Mouse (Mus musculus): ENCODE results near the gene Sfxn5. TPM values are rescaled to one million over a fixed set of nuclear protein-coding genes. Genes with fewer than 3 reads are reported as not detected.

Sfxn5 gene
- total and polyA plus RNA-seq, 3 experiments: 1.8 to 3.0 TPM; not detected in 1

DNA sequence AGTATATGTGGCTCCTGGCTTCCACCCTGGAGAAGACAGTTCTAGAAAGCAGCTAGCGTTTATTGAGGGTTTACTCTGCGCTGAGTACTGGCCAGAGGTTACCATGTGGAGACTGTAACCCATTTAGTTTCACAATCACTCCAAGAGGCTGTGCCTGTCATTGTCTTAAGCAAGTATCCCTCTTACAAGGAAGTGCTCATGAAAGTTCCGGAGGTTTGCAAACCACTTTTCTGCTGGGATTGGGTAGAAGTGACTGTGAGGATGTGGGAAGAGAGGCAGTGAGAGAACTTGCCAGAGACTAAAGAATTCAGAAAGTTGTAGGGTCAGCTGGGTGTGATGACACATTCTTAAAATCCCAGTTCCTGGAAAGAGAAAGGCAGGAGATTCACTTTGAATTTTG is 149.3 kb downstream of the Sfxn5 start:
- no peak for DNase-seq (ENCODE audit: low read depth, low spot score)
- no peak overlapping the region for H3K27ac ChIP-seq (ENCODE audit: control insufficient read depth, low read depth, low read length)
- H3K9ac ChIP-seq (ENCODE audit: control insufficient read depth, low read depth, low read length, poor library complexity, severe bottlenecking): no peak overlapping the region
- TF ChIP-seq NRF1 (IDR thresholded peaks at IDR 0.05; ENCODE audit: insufficient read depth, low read depth, low read length, poor library complexity, severe bottlenecking): no peak
- no peak for TF ChIP-seq MAFK (IDR thresholded peaks at IDR 0.05; ENCODE audit: borderline replicate concordance, low read depth, low read length)
- TF ChIP-seq ZC3H11A (IDR thresholded peaks at IDR 0.05; ENCODE audit: low read depth, low read length): no peak
- no peak for TF ChIP-seq TBP (IDR thresholded peaks at IDR 0.05; ENCODE audit: low read depth, low read length)
- no peak for TF ChIP-seq SIN3A (IDR thresholded peaks at IDR 0.05; ENCODE audit: low read length)
- no peak for TF ChIP-seq KAT2A (conservative IDR thresholded peaks at IDR 0.05; ENCODE audit: low read depth, low read length)
- TF ChIP-seq CHD2 (IDR thresholded peaks at IDR 0.05; ENCODE audit: low read length): no peak
- TF ChIP-seq GABPA (IDR thresholded peaks at IDR 0.05; ENCODE audit: low read depth, low read length): no peak
- no peak for TF ChIP-seq MAZ (IDR thresholded peaks at IDR 0.05; ENCODE audit: low read depth, low read length)
- TF ChIP-seq CHD1 (IDR thresholded peaks at IDR 0.05; ENCODE audit: low read depth, low read length): no peak
- TF ChIP-seq JUND (IDR thresholded peaks at IDR 0.05; ENCODE audit: low read depth, low read length): no peak
- no peak for TF ChIP-seq GATA1 (IDR thresholded peaks at IDR 0.05; ENCODE audit: low read depth, low read length)
- TF ChIP-seq TAL1 (IDR thresholded peaks at IDR 0.05; ENCODE audit: low read length): no peak
- peaks cover 0 to 4% of the 10 kb centered on the region in 2 experiments; a peak in 3 of 4 replicates for H3K27me3 ChIP-seq (ENCODE audit: control insufficient read depth in 1 of 2, insufficient read depth in 2 of 2, low read length in 2 of 2)
- H3K4me1 ChIP-seq (ENCODE audit: control insufficient read depth in 1 of 2, insufficient read depth in 2 of 2, low read length in 2 of 2): no peaks in the 10 kb centered on the region
- no peaks in the 10 kb centered on the region for H3K79me2 ChIP-seq (ENCODE audit: control insufficient read depth, insufficient read depth, low read length, poor library complexity)
- no peak overlapping the region for H3K4me3 ChIP-seq (ENCODE audit: control insufficient read depth in 1 of 2, insufficient read depth in 1 of 2, low read depth in 2 of 2, low read length in 2 of 2)
- H3K9me3 ChIP-seq (replicated peaks; ENCODE audit: insufficient read depth, low read length): no peaks in the 10 kb centered on the region
- no peaks in the 10 kb centered on the region for H3K36me3 ChIP-seq (ENCODE audit: control insufficient read depth in 1 of 2, insufficient read depth in 2 of 2, low read length in 2 of 2)

- H3K79me2 ChIP-seq (ENCODE audit: control insufficient read depth, insufficient read depth, low read length, poor library complexity): no peaks in the 10 kb centered on the region
- H3K27me3 ChIP-seq (ENCODE audit: control insufficient read depth in 1 of 2, insufficient read depth in 2 of 2, low read length in 2 of 2): peaks cover 9 to 14% of the 10 kb centered on the region in 2 experiments
- TF ChIP-seq POLR2A (IDR thresholded peaks at IDR 0.05; ENCODE audit: control insufficient read depth in 1 of 2, insufficient read depth in 1 of 2, low read depth in 1 of 2, low read length in 2 of 2, poor library complexity in 1 of 2): no peak
- TF ChIP-seq ETS1 (IDR thresholded peaks at IDR 0.05; ENCODE audit: low read depth, low read length): no peak
- no peak for TF ChIP-seq POLR2AphosphoS5 (IDR thresholded peaks at IDR 0.05; ENCODE audit: borderline replicate concordance, low read depth, low read length)
- no peak for TF ChIP-seq TAL1 (IDR thresholded peaks at IDR 0.05; ENCODE audit: low read length)
- no peak for TF ChIP-seq MYC (IDR thresholded peaks at IDR 0.05; ENCODE audit: low read depth, low read length)
- no peak for TF ChIP-seq ZMIZ1 (IDR thresholded peaks at IDR 0.05; ENCODE audit: low read depth, low read length)
- no peak for TF ChIP-seq KAT2A (conservative IDR thresholded peaks at IDR 0.05; ENCODE audit: low read depth, low read length)
- TF ChIP-seq ZNF384 (IDR thresholded peaks at IDR 0.05; ENCODE audit: low read depth, low read length): no peak
- no peaks in the 10 kb centered on the region for H3K36me3 ChIP-seq (ENCODE audit: control insufficient read depth in 1 of 2, insufficient read depth in 2 of 2, low read length in 2 of 2)
- no peaks in the 10 kb centered on the region for H3K9me3 ChIP-seq (replicated peaks; ENCODE audit: insufficient read depth, low read length)
- no peak overlapping the region for H3K27ac ChIP-seq (ENCODE audit: control insufficient read depth, low read depth, low read length)
- H3K4me3 ChIP-seq (ENCODE audit: control insufficient read depth in 1 of 2, insufficient read depth in 1 of 2, low read depth in 2 of 2, low read length in 2 of 2): no peak overlapping the region
- DNase-seq (ENCODE audit: low read depth, low spot score): no peak
- no peak overlapping the region for H3K9ac ChIP-seq (ENCODE audit: control insufficient read depth, low read depth, low read length, poor library complexity, severe bottlenecking)
- H3K4me1 ChIP-seq (ENCODE audit: control insufficient read depth in 1 of 2, insufficient read depth in 2 of 2, low read length in 2 of 2): no peaks in the 10 kb centered on the region
Observed at GRCm38 (mm10) chr6:85180036-85180435, 153.2 kb downstream of the Sfxn5 start.
